1 mouse cellular context compared by ENCODE assay signal in the genomic region with DNA sequence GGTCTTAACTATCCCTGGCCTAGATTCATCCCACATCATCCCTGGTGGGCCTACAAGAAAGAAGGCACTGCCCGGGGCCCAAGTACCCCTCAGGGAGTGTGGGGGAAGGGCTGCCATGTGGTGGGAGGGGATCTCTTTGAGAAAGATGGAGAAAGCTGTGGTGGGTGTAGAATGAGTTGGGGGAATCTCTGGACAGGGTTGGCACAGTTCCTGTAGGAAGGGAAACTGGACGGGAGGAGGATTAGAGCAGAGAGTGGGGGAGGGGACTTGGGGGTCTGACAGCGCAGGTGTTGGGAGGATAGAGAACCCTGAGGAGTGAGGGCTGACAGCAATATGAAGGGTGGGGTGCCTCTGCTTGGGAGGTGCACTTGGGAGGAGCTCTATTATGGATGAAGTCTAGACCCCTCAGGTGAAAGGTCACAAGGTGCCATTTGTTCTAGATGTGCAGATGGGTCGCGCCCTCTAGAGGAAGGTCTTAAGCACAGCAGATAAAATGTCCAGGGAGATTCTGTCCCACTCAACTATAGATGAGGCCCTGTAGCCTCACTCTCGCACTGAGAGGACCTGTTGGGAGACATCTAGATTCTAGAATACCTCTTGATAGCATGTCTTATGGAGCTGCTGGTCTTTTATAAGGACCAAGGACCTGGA.
TF ChIP-seq lines count a peak whose summit lies in the region.

No protein-coding gene starts in this region.

TF ChIP-seq in MEL, 35 proteins besides CTCF, POLR2A, EP300 and RAD21:
- TF ChIP-seq ZNF384 (IDR thresholded peaks at IDR 0.05; ENCODE audit: low read depth, low read length) (no peak), ELF1 (IDR thresholded peaks at IDR 0.05; ENCODE audit: low read depth, low read length) (no peak), MXI1 (IDR thresholded peaks at IDR 0.05; ENCODE audit: low read depth, low read length) (no peak), JUND (IDR thresholded peaks at IDR 0.05; ENCODE audit: low read depth, low read length) (no peak), MEF2A (IDR thresholded peaks at IDR 0.05; ENCODE audit: extremely low read depth, insufficient replicate concordance, low read depth, low read length, poor library complexity, severe bottlenecking) (no peak), SIN3A (IDR thresholded peaks at IDR 0.05; ENCODE audit: low read length) (no peak), BHLHE40 (IDR thresholded peaks at IDR 0.05; ENCODE audit: borderline replicate concordance, low read depth, low read length) (no peak), SMC3 (IDR thresholded peaks at IDR 0.05; ENCODE audit: low read depth, low read length) (no peak; the same call in 1 of the 2 replicates), ZC3H11A (IDR thresholded peaks at IDR 0.05; ENCODE audit: low read depth, low read length) (no peak), CHD2 (IDR thresholded peaks at IDR 0.05; ENCODE audit: low read length) (no peak), UBTF (IDR thresholded peaks at IDR 0.05; ENCODE audit: borderline replicate concordance, insufficient read depth, low read depth, low read length) (no peak), E2F4 (IDR thresholded peaks at IDR 0.05; ENCODE audit: borderline replicate concordance, low read depth, low read length) (no peak), POLR2AphosphoS5 (IDR thresholded peaks at IDR 0.05; ENCODE audit: borderline replicate concordance, low read depth, low read length) (no peak), TBP (IDR thresholded peaks at IDR 0.05; ENCODE audit: low read depth, low read length) (no peak), ZKSCAN1 (IDR thresholded peaks at IDR 0.05; ENCODE audit: low read depth, low read length) (no peak), MAZ (IDR thresholded peaks at IDR 0.05; ENCODE audit: low read depth, low read length) (no peak), RCOR1 (IDR thresholded peaks at IDR 0.05; ENCODE audit: low read depth, low read length) (no peak)
